Mouse (Mus musculus): ENCODE results near the gene Psmd14. TPM values are rescaled to one million over a fixed set of nuclear protein-coding genes. Genes with fewer than 3 reads are reported as not detected.

Psmd14 gene
- total and polyA plus RNA-seq, 3 experiments = 156 to 217 TPM; not detected in 1

DNA sequence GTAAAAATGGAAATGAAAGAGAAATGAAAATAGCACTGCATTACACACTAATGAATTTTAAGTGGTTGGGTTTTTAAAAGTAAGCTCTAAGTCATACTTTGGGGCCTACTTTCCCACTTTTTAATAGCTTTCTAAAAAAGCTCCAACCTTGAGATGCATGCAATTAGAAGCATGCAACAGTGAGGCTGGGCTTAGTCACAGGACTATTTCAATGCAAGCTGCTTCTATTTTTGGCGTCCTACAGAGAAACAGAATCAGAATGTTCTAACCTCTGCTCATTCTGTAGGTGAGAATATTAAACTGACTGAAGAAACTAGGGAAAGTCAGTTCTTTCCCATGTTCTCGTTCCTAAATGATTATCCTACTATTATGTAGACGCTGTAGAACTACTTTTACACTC, 22.4 kb upstream of the Psmd14 start:
- Histone ChIP-seq H3K36me3 (ENCODE audit: control insufficient read depth in 1 of 2, insufficient read depth in 2 of 2, low read length in 2 of 2) (no peaks in the 10 kb centered on the region; a peak in 2 of 4 replicates), H3K4me1 (ENCODE audit: control insufficient read depth in 1 of 2, insufficient read depth in 2 of 2, low read length in 2 of 2) (peaks cover 0 to 5% of the 10 kb centered on the region in 2 experiments; a peak in 1 of 4 replicates), H3K4me3 (ENCODE audit: control insufficient read depth in 1 of 2, insufficient read depth in 1 of 2, low read depth in 2 of 2, low read length in 2 of 2) (no peak overlapping the region), H3K27me3 (ENCODE audit: control insufficient read depth in 1 of 2, insufficient read depth in 2 of 2, low read length in 2 of 2) (no peaks in the 10 kb centered on the region), H3K79me2 (ENCODE audit: control insufficient read depth, insufficient read depth, low read length, poor library complexity) (no peaks in the 10 kb centered on the region), H3K27ac (ENCODE audit: control insufficient read depth, low read depth, low read length) (no peak overlapping the region), H3K9ac (ENCODE audit: control insufficient read depth, low read depth, low read length, poor library complexity, severe bottlenecking) (no peak overlapping the region), H3K9me3 (replicated peaks; ENCODE audit: insufficient read depth, low read length) (no peaks in the 10 kb centered on the region)
- TF ChIP-seq ZC3H11A (IDR thresholded peaks at IDR 0.05; ENCODE audit: low read depth, low read length) = no peak
- no peak for TF ChIP-seq SMC3 (IDR thresholded peaks at IDR 0.05; ENCODE audit: low read depth, low read length)
- TF ChIP-seq ZMIZ1 (IDR thresholded peaks at IDR 0.05; ENCODE audit: low read depth, low read length) = no peak
- no peak for TF ChIP-seq USF2 (IDR thresholded peaks at IDR 0.05; ENCODE audit: borderline replicate concordance in 1 of 2, insufficient read depth in 1 of 2, low read depth in 1 of 2, low read length in 2 of 2)
- no peak for TF ChIP-seq JUND (IDR thresholded peaks at IDR 0.05; ENCODE audit: low read depth, low read length)
- no peak for TF ChIP-seq TCF12 (IDR thresholded peaks at IDR 0.05; ENCODE audit: low read depth, low read length)
- no peak for TF ChIP-seq NELFE (IDR thresholded peaks at IDR 0.05; ENCODE audit: low read depth, low read length)
- no peak for TF ChIP-seq HCFC1 (IDR thresholded peaks at IDR 0.05; ENCODE audit: low read depth, low read length)
- TF ChIP-seq E2F4 (IDR thresholded peaks at IDR 0.05; ENCODE audit: borderline replicate concordance, low read depth, low read length) = no peak
- TF ChIP-seq BHLHE40 (IDR thresholded peaks at IDR 0.05; ENCODE audit: borderline replicate concordance, low read depth, low read length) = no peak
- TF ChIP-seq ZKSCAN1 (IDR thresholded peaks at IDR 0.05; ENCODE audit: low read depth, low read length) = no peak
- no peak for DNase-seq (ENCODE audit: low read depth, low spot score)

DNA sequence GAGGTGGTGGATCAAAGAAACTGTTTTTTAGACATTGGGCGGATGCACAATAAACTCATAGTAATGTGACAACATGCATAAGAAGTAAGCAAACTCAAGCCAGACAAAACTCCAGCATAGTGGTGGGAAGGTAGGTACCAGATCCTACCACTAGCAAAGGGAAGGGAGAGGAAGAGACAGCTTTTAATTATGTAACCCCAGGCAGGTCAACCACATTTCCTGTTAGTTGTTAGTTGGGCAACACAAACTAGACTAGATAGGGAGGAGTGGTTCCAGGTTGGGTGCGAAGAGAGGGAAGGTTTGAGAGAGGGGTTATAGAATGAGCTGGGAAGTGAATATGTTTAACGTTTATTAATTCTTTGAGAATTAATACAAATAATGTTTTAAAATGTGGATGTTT, 1.9 kb upstream of the Psmd14 start:
- Histone ChIP-seq H3K27me3 (ENCODE audit: control insufficient read depth in 1 of 2, insufficient read depth in 2 of 2, low read length in 2 of 2) (no peaks in the 10 kb centered on the region), H3K4me3 (ENCODE audit: control insufficient read depth in 1 of 2, insufficient read depth in 1 of 2, low read depth in 2 of 2, low read length in 2 of 2) (no peak overlapping the region), H3K9me3 (replicated peaks; ENCODE audit: insufficient read depth, low read length) (no peaks in the 10 kb centered on the region), H3K4me1 (ENCODE audit: control insufficient read depth in 1 of 2, insufficient read depth in 2 of 2, low read length in 2 of 2) (peaks cover 2 to 11% of the 10 kb centered on the region in 2 experiments; a peak in 3 of 4 replicates), H3K9ac (ENCODE audit: control insufficient read depth, low read depth, low read length, poor library complexity, severe bottlenecking) (no peak overlapping the region), H3K27ac (ENCODE audit: control insufficient read depth, low read depth, low read length) (no peak overlapping the region), H3K79me2 (ENCODE audit: control insufficient read depth, insufficient read depth, low read length, poor library complexity) (peaks cover 27% of the 10 kb centered on the region), H3K36me3 (ENCODE audit: control insufficient read depth in 1 of 2, insufficient read depth in 2 of 2, low read length in 2 of 2) (peaks cover 1 to 17% of the 10 kb centered on the region in 2 experiments; a peak in 3 of 4 replicates)
- TF ChIP-seq TAL1 (IDR thresholded peaks at IDR 0.05; ENCODE audit: low read length) (no peak), GATA1 (IDR thresholded peaks at IDR 0.05; ENCODE audit: low read depth, low read length) (no peak), RAD21 (IDR thresholded peaks at IDR 0.05; ENCODE audit: low read depth, low read length) (no peak), ZNF384 (IDR thresholded peaks at IDR 0.05; ENCODE audit: low read depth, low read length) (no peak), JUND (IDR thresholded peaks at IDR 0.05; ENCODE audit: low read depth, low read length) (no peak), MAZ (IDR thresholded peaks at IDR 0.05; ENCODE audit: low read depth, low read length) (no peak), RCOR1 (IDR thresholded peaks at IDR 0.05; ENCODE audit: low read depth, low read length) (no peak), SIN3A (IDR thresholded peaks at IDR 0.05; ENCODE audit: low read length) (no peak), MYC (IDR thresholded peaks at IDR 0.05; ENCODE audit: low read depth, low read length) (no peak), MXI1 (IDR thresholded peaks at IDR 0.05; ENCODE audit: low read depth, low read length) (no peak), TCF12 (IDR thresholded peaks at IDR 0.05; ENCODE audit: low read depth, low read length) (no peak), GABPA (IDR thresholded peaks at IDR 0.05; ENCODE audit: low read depth, low read length) (no peak), EP300 (IDR thresholded peaks at IDR 0.05; ENCODE audit: low read depth in 1 of 2, low read length in 2 of 2) (no peak), POLR2A (IDR thresholded peaks at IDR 0.05; ENCODE audit: control insufficient read depth in 1 of 2, insufficient read depth in 1 of 2, low read depth in 1 of 2, low read length in 2 of 2, poor library complexity in 1 of 2) (no peak), NELFE (IDR thresholded peaks at IDR 0.05; ENCODE audit: low read depth, low read length) (no peak), SMC3 (IDR thresholded peaks at IDR 0.05; ENCODE audit: low read depth, low read length) (no peak), ZC3H11A (IDR thresholded peaks at IDR 0.05; ENCODE audit: low read depth, low read length) (no peak)
- no peak for DNase-seq (ENCODE audit: low read depth, low spot score)

Data from MEL (cell line).